Mouse (Mus musculus): ENCODE measurements around the gene Igsf3.

- TF ChIP-seq POLR2A (IDR thresholded peaks at IDR 0.05; ENCODE audit: insufficient read depth, low read depth, low read length) (no peak), CTCF (IDR thresholded peaks at IDR 0.05) (no peak), EP300 (IDR thresholded peaks at IDR 0.05; ENCODE audit: insufficient read depth, low read depth, low read length) (no peak)
Measured at GRCm38 (mm10) chr3:101381691-101382090, 4.8 kb downstream of the Igsf3 start.

Data from heart, adult 2 months (tissue).